Mouse (Mus musculus): ENCODE measurements around the gene Mreg. TPM values are rescaled to one million over a fixed set of nuclear protein-coding genes. Genes with fewer than 3 reads are reported as not detected.

Gene Mreg
- polyA plus RNA-seq, 1 experiment from 2014 or later = 1.2 TPM

Other genes starting within 250 kb of the Mreg start
- 8.4 and 10.3 TPM in 2 replicates for gene Pecr, start 72.0 kb upstream of the Mreg start, polyA plus RNA-seq (2014; fragmentation: Nextera tagmentation; extraction: Ambion mirVana)
- 23.2 and 28.8 TPM in 2 replicates for gene Tmem169, start 72.1 kb upstream of the Mreg start, polyA plus RNA-seq (2014; fragmentation: Nextera tagmentation; extraction: Ambion mirVana)
- 29.7 and 33.4 TPM in 2 replicates for gene Xrcc5, start 95.1 kb upstream of the Mreg start, polyA plus RNA-seq (2014; fragmentation: Nextera tagmentation; extraction: Ambion mirVana)